Mouse (Mus musculus): ENCODE measurements around the gene Mark4.

DNA sequence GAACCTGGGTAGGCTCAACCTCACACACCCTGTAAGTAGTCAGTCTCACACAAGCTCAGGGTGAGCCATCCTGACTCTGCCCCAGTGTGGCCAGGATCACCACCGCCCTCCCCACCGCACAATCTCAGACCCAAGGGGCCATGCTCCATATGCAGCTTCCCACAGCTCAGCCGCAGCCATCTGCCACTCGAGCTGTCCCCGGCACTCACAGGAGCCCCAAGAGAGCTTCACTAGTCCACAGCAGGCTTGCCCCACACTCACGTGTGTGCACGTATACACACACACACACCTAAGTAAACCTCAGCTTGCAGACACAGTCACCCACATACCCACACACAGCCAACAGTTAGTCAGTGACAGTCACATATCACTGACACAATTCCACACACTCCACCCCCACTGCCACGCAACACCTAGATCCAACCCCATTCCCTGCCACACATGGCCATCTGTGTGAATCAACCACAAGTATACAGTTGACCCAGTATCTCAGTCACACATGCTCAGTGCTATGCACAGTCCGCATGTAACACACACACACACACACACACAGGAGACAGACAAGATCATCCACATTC, 56.0 kb downstream of the Mark4 start:
- TF ChIP-seq POLR2A (IDR thresholded peaks at IDR 0.05; ENCODE audit: low read depth, low read length) (no peak), CTCF (IDR thresholded peaks at IDR 0.05; ENCODE audit: borderline replicate concordance, insufficient read depth, low read length) (no peak)
